Mouse (Mus musculus) lung, embryonic 15.5 days (tissue): Measurements from ENCODE around the gene Laptm5. TPM values are rescaled to one million over a fixed set of nuclear protein-coding genes. Genes with fewer than 3 reads are reported as not detected.

Experiments
- ATAC-seq: fragments of 200-750 bp; cut with Nextera tagmentation; 2 replicates; pipeline ENCODE4 v1.8.0; 2017; ENCODE audit warnings: moderate number of reproducible peaks, borderline replicate concordance; ENCODE audit not compliant: low FRiP score, low TSS enrichment; ENCODE audit errors: extremely low read depth
- H3K27ac ChIP-seq: fragments of 300-500 bp; sonication (generic); 2 replicates; pipeline ENCODE4 v1.5.1; 2015; ENCODE audit warnings: moderate library complexity, mild to moderate bottlenecking, inconsistent platforms
- H3K27me3 ChIP-seq: fragments of 300-500 bp; sonication (generic); 2 replicates; pipeline ENCODE4 v1.6.1; 2015; ENCODE audit warnings: inconsistent platforms
- H3K36me3 ChIP-seq: fragments of 300-500 bp; sonication (generic); 2 replicates; pipeline ENCODE4 v1.6.1; 2015; ENCODE audit warnings: inconsistent platforms
- H3K4me1 ChIP-seq: fragments of 300-500 bp; sonication (generic); 2 replicates; pipeline ENCODE4 v1.6.1; 2015; ENCODE audit warnings: inconsistent platforms
- H3K4me2 ChIP-seq: fragments of 300-500 bp; sonication (generic); 2 replicates; pipeline ENCODE4 v1.6.1; 2015; ENCODE audit warnings: inconsistent platforms, mild to moderate bottlenecking, moderate library complexity
- H3K4me3 ChIP-seq: fragments of 300-500 bp; sonication (generic); 2 replicates; pipeline ENCODE4 v1.5.1; 2015; ENCODE audit warnings: mild to moderate bottlenecking, inconsistent platforms
- H3K9ac ChIP-seq: fragments of 300-500 bp; sonication (generic); 2 replicates; pipeline ENCODE4 v1.6.1; 2015; ENCODE audit warnings: inconsistent platforms
- H3K9me3 ChIP-seq: fragments of 300-500 bp; sonication (generic); 2 replicates; pipeline ENCODE4 v1.6.1; 2016; ENCODE audit warnings: inconsistent platforms
- WGBS: fragments of 180-500 bp; shearing (Covaris S2); methylation state at CpG from one replicate; pipeline ENCODE4 v1.1.7; 2015; 5-methylcytosine and 5-hydroxymethylcytosine counted together
- polyA plus RNA-seq: library from polyadenylated mRNA; unstranded; fragments of >200 nt; fragmentation: Nextera tagmentation; extraction: Ambion mirVana; gene quantifications from 2 replicates; pipeline ENCODE4 v1.2.1, GENCODE M21; 2015

The Laptm5 gene
- polyA plus RNA-seq, 1 experiment from 2014 or later: 45.5 TPM

GRCm38 (mm10) chr4:130914527-130914926 lies 1.6 kb downstream of the Laptm5 start:
- H3K4me2 ChIP-seq: no peak overlapping the region

GRCm38 (mm10) chr4:130915006-130915667 lies 2.2 kb downstream of the Laptm5 start:
- Histone ChIP-seq H3K4me2 (no peak overlapping the region), H3K4me3 (no peak overlapping the region)
- WGBS: 45% methylated on average over 12 of the region's 12 CpGs

More at GRCm38 (mm10) chr4:130914527-130914926, 1.6 kb downstream of the Laptm5 start:
- Histone ChIP-seq H3K27ac (no peak overlapping the region), H3K36me3 (no peaks in the 10 kb centered on the region), H3K27me3 (no peaks in the 10 kb centered on the region), H3K9me3 (no peaks in the 10 kb centered on the region), H3K9ac (no peak overlapping the region), H3K4me3 (no peak overlapping the region), H3K4me1 (peaks cover under 1% of the 10 kb centered on the region)
- no peak for ATAC-seq
- WGBS: 47% methylated on average over 7 of the region's 7 CpGs

GRCm38 (mm10) chr4:130915668-130916035 lies 2.7 kb downstream of the Laptm5 start:
- Histone ChIP-seq H3K27ac (no peak overlapping the region), H3K36me3 (no peaks in the 10 kb centered on the region), H3K9ac (no peak overlapping the region), H3K4me2 (no peak overlapping the region), H3K4me1 (peaks cover 5% of the 10 kb centered on the region), H3K9me3 (no peaks in the 10 kb centered on the region), H3K27me3 (no peaks in the 10 kb centered on the region), H3K4me3 (no peak overlapping the region)
- WGBS: 64% methylated on average over 7 of the region's 7 CpGs
- no peak for ATAC-seq

More at GRCm38 (mm10) chr4:130915006-130915667, 2.2 kb downstream of the Laptm5 start:
- no peak for ATAC-seq
- Histone ChIP-seq H3K9me3 (no peaks in the 10 kb centered on the region), H3K9ac (no peak overlapping the region), H3K36me3 (no peaks in the 10 kb centered on the region), H3K27ac (no peak overlapping the region), H3K27me3 (no peaks in the 10 kb centered on the region), H3K4me1 (peaks cover 5% of the 10 kb centered on the region)

- H3K9me3 ChIP-seq: no peaks in the 10 kb centered on the region
- H3K4me1 ChIP-seq: peaks cover 5% of the 10 kb centered on the region
- no peak overlapping the region for H3K4me3 ChIP-seq
- WGBS: 68% methylated on average over 7 of the region's 7 CpGs
- H3K27ac ChIP-seq: no peak overlapping the region
- H3K27me3 ChIP-seq: no peaks in the 10 kb centered on the region
- no peak overlapping the region for H3K9ac ChIP-seq
- no peaks in the 10 kb centered on the region for H3K36me3 ChIP-seq
- no peak for ATAC-seq
- no peak overlapping the region for H3K4me2 ChIP-seq
Measured at GRCm38 (mm10) chr4:130916639-130917038, 3.7 kb downstream of the Laptm5 start.

DNA sequence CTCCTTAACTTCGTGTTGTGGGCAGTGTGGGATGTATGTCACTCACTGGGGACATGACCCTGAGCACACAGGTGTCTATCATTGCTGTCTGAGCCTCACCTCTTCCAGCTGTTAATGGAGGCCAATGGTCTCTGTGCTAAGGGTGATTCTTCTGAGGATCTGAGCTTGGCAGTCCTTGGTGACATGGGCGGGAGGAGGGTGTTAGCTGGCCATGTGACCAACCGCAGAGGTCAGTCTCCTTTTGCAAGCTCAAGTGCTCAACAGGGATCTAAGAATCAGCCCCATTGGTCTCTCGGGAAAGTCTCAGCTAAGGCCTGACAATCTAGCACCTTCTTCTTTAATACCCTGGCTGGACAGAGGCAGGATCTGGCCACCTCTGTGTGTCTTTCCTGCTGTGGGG lies 4.6 kb downstream of the Laptm5 start:
- H3K27ac ChIP-seq: no peak overlapping the region
- 63% methylated on average over 4 of the region's 4 CpGs for WGBS
- no peak overlapping the region for H3K4me3 ChIP-seq
- no peaks in the 10 kb centered on the region for H3K36me3 ChIP-seq
- H3K9me3 ChIP-seq: no peaks in the 10 kb centered on the region
- no peak for ATAC-seq
- H3K27me3 ChIP-seq: no peaks in the 10 kb centered on the region
- no peak overlapping the region for H3K4me2 ChIP-seq
- H3K4me1 ChIP-seq: peaks cover 5% of the 10 kb centered on the region
- H3K9ac ChIP-seq: no peak overlapping the region

GRCm38 (mm10) chr4:130918805-130919749 lies 6.2 kb downstream of the Laptm5 start:
- 60% methylated on average over 10 of the region's 10 CpGs for WGBS
- no peaks in the 10 kb centered on the region for H3K36me3 ChIP-seq
- no peak for ATAC-seq

GRCm38 (mm10) chr4:130919750-130920356 lies 6.9 kb downstream of the Laptm5 start:
- Histone ChIP-seq H3K9ac (no peak overlapping the region), H3K4me3 (no peak overlapping the region), H3K4me1 (peaks cover 5% of the 10 kb centered on the region), H3K9me3 (no peaks in the 10 kb centered on the region), H3K27ac (no peak overlapping the region), H3K4me2 (no peak overlapping the region), H3K36me3 (no peaks in the 10 kb centered on the region), H3K27me3 (no peaks in the 10 kb centered on the region)
- WGBS: 45% methylated on average over 9 of the region's 9 CpGs
- no peak for ATAC-seq

More at GRCm38 (mm10) chr4:130918805-130919749, 6.2 kb downstream of the Laptm5 start:
- Histone ChIP-seq H3K4me1 (peaks cover 5% of the 10 kb centered on the region), H3K27ac (no peak overlapping the region), H3K27me3 (no peaks in the 10 kb centered on the region), H3K9ac (no peak overlapping the region), H3K4me2 (no peak overlapping the region), H3K4me3 (no peak overlapping the region), H3K9me3 (no peaks in the 10 kb centered on the region)

- H3K27ac ChIP-seq: no peak overlapping the region
- H3K4me1 ChIP-seq: peaks cover 5% of the 10 kb centered on the region
- H3K4me3 ChIP-seq: no peak overlapping the region
- 45% methylated on average over 12 of the region's 12 CpGs for WGBS
- no peak for ATAC-seq
- no peak overlapping the region for H3K9ac ChIP-seq
- no peaks in the 10 kb centered on the region for H3K36me3 ChIP-seq
- H3K27me3 ChIP-seq: no peaks in the 10 kb centered on the region
- no peak overlapping the region for H3K4me2 ChIP-seq
- no peaks in the 10 kb centered on the region for H3K9me3 ChIP-seq
Measured at GRCm38 (mm10) chr4:130920951-130921693, 8.2 kb downstream of the Laptm5 start.

DNA sequence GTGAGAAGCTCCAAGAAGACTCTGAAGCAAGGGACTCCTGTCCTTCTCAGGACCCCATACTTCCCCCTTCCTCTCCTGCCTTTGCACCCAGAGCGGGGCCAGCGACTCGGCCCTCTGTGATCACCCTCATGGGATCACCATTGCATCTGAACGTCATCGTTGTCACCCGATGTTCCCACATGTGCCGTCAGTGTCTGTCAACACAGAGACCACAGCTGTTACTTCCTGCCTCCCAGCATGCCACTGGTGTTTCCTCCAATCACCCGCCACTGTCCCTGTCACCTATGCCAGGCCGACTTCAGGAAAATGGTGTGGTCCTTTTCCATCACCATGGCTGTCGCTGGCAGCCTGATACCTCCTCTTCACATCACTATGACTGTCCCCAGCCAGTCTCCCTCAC lies 9.1 kb downstream of the Laptm5 start:
- Histone ChIP-seq H3K27me3 (no peaks in the 10 kb centered on the region), H3K4me2 (no peak overlapping the region), H3K36me3 (no peaks in the 10 kb centered on the region), H3K9ac (no peak overlapping the region), H3K27ac (no peak overlapping the region), H3K4me3 (no peak overlapping the region), H3K9me3 (no peaks in the 10 kb centered on the region), H3K4me1 (peaks cover 5% of the 10 kb centered on the region)
- ATAC-seq: no peak
- WGBS: 61% methylated on average over 10 of the region's 10 CpGs

DNA sequence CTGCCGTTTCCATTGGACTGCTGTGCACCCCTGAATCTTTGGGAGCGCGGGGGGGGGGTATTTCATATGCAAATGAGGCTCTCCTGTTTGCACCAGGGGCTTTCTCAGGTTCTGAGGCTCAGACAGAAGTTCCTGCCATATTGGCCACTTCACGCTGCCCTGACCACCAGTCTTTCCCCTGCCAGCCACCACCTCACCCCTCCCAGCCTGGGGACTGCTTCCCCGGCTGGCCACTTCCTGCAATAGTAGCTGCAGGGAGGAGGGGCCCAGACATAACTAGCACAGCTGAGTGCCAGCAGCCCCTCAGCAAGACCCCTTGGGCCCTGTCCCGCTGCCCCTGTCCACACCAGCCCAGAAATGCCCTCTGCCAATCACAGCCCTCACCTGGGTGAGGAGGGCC lies 13.3 kb downstream of the Laptm5 start:
- no peak for ATAC-seq
- no peak overlapping the region for H3K4me2 ChIP-seq
- no peaks in the 10 kb centered on the region for H3K27me3 ChIP-seq
- H3K4me3 ChIP-seq: no peak overlapping the region
- no peaks in the 10 kb centered on the region for H3K4me1 ChIP-seq
- no peaks in the 10 kb centered on the region for H3K9me3 ChIP-seq
- H3K9ac ChIP-seq: no peak overlapping the region
- no peak overlapping the region for H3K27ac ChIP-seq
- no peaks in the 10 kb centered on the region for H3K36me3 ChIP-seq
- 43% methylated on average over 6 of the region's 6 CpGs for WGBS

GRCm38 (mm10) chr4:130927821-130928220 lies 14.9 kb downstream of the Laptm5 start:
- no peaks in the 10 kb centered on the region for H3K36me3 ChIP-seq
- no peak overlapping the region for H3K4me3 ChIP-seq
- WGBS: 81% methylated on average over 12 of the region's 12 CpGs
- no peaks in the 10 kb centered on the region for H3K27me3 ChIP-seq
- H3K4me2 ChIP-seq: no peak overlapping the region
- H3K4me1 ChIP-seq: no peaks in the 10 kb centered on the region
- no peak overlapping the region for H3K9ac ChIP-seq
- no peaks in the 10 kb centered on the region for H3K9me3 ChIP-seq
- no peak overlapping the region for H3K27ac ChIP-seq
- ATAC-seq: no peak
